Mouse (Mus musculus): ENCODE results near the gene Gm28048. TPM values are rescaled to one million over a fixed set of nuclear protein-coding genes. Genes with fewer than 3 reads are reported as not detected.

The Gm28048 gene
- polyA plus RNA-seq, 2 experiments, result 2.8 to 6.8 TPM

DNA sequence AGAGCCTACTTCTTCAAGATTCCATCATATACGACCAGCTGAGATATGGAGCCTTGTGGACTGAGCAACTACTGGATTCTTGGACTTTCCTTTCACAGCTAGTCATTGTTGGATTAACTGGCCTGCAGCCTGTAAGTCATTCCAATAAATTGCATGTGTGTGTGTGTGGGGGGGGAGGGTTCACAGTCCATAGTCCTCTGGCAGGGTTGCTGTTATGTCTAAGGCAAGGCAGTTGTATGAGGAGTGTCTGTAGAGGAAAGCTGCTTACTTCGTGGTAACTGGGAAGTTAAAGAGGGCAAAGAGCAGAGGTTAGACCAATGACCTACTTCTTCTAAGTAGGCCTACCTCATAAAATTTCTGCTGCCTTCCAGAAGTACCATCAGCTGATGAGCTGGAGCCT, 98.2 kb downstream of the Gm28048 start:
- Histone ChIP-seq H3K27me3 (ENCODE audit: control insufficient read depth, insufficient read depth, low read length) (no peaks in the 10 kb centered on the region; the same call in 1 of the 2 replicates), H3K4me2 (ENCODE audit: low read depth) (no peak overlapping the region), H3K27ac (no peak overlapping the region), H3K4me3 (ENCODE audit: insufficient read depth in 1 of 2, low read depth in 2 of 2, low read length in 2 of 2) (no peak overlapping the region), H3K4me1 (replicated peaks; ENCODE audit: control insufficient read depth in 2 of 2, insufficient read depth in 2 of 2, low read length in 1 of 2) (0 out of 4 replicates have a peak, but pooled peaks cover 0 to 2% of the 10 kb centered on the region in 2 experiments), H3K36me3 (replicated peaks; ENCODE audit: control insufficient read depth, insufficient read depth, low read depth) (no peaks in the 10 kb centered on the region), H3K9me3 (ENCODE audit: control insufficient read depth, low read length) (no peaks in the 10 kb centered on the region), H3K9ac (replicated peaks) (no peak overlapping the region)
- DNase-seq (ENCODE audit: low read depth in 3 of 3, low spot score in 3 of 3), result no peak
- TF ChIP-seq EP300 (IDR thresholded peaks at IDR 0.05; ENCODE audit: low read depth) (no peak), CTCF (IDR thresholded peaks at IDR 0.05; ENCODE audit: low read depth) (no peak)
- 62% methylated on average over 2 of the region's 2 CpGs for WGBS (ENCODE audit: insufficient replicate concordance)
- no peak for ATAC-seq (ENCODE audit: insufficient read depth)

DNA sequence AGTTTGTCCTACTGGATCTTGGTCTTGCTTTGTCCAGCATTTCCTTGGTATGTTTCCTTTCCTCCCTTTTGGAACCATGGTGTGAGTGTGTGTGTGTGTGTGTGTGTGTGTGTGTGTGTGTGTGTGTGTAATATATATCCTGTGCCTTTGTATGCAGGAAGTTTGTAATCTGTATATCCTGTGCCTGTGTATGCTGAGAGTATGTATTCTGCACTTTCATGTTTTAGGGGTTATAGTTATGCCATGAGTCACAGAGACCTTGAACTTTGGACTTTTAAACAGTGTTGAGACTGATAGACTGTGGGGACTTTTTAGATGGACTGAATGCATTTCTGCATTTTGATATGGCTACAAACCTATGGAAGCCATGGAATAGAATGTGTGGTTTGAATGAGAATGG, 99.0 kb downstream of the Gm28048 start:
- H3K4me1 ChIP-seq (replicated peaks; ENCODE audit: control insufficient read depth in 2 of 2, insufficient read depth in 2 of 2, low read length in 1 of 2), result 0 out of 4 replicates have a peak, but pooled peaks cover 0 to 2% of the 10 kb centered on the region in 2 experiments
- DNase-seq (ENCODE audit: low read depth in 3 of 3, low spot score in 3 of 3) (no peak), ATAC-seq (ENCODE audit: insufficient read depth) (no peak)
- no peak overlapping the region for H3K9ac ChIP-seq (replicated peaks)
- no peaks in the 10 kb centered on the region for H3K36me3 ChIP-seq (replicated peaks; ENCODE audit: control insufficient read depth, insufficient read depth, low read depth)
- no peak for TF ChIP-seq EP300 (IDR thresholded peaks at IDR 0.05; ENCODE audit: low read depth)
- no peak for TF ChIP-seq CTCF (IDR thresholded peaks at IDR 0.05; ENCODE audit: low read depth)
- no peak overlapping the region for H3K4me2 ChIP-seq (ENCODE audit: low read depth)
- H3K27ac ChIP-seq, result no peak overlapping the region
- no peak overlapping the region for H3K4me3 ChIP-seq (ENCODE audit: insufficient read depth in 1 of 2, low read depth in 2 of 2, low read length in 2 of 2)
- no peaks in the 10 kb centered on the region; the same call in 1 of the 2 replicates for H3K27me3 ChIP-seq (ENCODE audit: control insufficient read depth, insufficient read depth, low read length)
- no peaks in the 10 kb centered on the region for H3K9me3 ChIP-seq (ENCODE audit: control insufficient read depth, low read length)

DNA sequence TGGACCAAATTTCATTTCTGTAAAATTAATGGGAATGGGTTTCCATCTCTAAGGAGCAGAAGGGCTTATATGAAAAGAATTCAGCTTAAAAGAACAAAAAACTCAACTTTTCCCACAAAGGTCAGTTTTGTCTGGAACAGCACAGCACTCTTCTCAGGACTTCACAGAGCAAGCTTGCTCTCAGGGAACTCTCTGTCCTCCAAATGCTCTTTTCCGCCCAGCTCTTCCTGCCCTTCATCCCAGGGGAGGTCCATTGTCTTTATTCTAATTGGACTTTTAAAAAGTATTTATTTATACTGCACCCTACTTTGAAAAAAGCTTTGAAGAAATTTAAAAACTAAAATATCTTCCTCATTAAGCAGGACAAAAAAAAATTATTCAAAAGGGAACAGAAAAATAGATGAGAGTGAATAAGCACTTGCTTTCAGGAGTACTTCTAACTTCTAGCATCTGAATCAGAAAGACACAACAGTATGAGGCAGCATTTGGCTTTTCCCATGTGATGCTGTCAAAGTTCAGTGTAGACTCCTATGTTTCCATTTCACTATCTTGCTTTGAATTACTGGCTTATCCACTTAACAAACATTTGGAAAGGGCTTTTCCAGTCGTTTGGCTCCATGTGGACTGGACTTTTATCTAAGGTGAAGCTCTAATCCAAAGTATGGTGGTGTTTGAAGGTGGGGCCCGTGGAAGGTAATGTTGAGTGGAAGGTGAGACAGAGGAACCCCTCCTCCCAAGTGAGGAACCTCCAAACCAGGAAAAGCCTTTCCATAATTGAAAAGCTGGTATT, 101.3 kb downstream of the Gm28048 start:
- WGBS (ENCODE audit: insufficient replicate concordance), result 46% methylated on average over 3 of the region's 3 CpGs
- Histone ChIP-seq H3K4me2 (ENCODE audit: low read depth) (no peak overlapping the region), H3K9me3 (ENCODE audit: control insufficient read depth, low read length) (no peaks in the 10 kb centered on the region), H3K4me1 (replicated peaks; ENCODE audit: control insufficient read depth in 2 of 2, insufficient read depth in 2 of 2, low read length in 1 of 2) (peaks cover 9 to 10% of the 10 kb centered on the region in 2 experiments), H3K36me3 (replicated peaks; ENCODE audit: control insufficient read depth, insufficient read depth, low read depth) (no peaks in the 10 kb centered on the region), H3K4me3 (ENCODE audit: insufficient read depth in 1 of 2, low read depth in 2 of 2, low read length in 2 of 2) (no peak overlapping the region), H3K27ac (no peak overlapping the region), H3K9ac (replicated peaks) (no peak overlapping the region), H3K27me3 (ENCODE audit: control insufficient read depth, insufficient read depth, low read length) (no peaks in the 10 kb centered on the region; the same call in 1 of the 2 replicates)
- no peak for DNase-seq (ENCODE audit: low read depth in 3 of 3, low spot score in 3 of 3)
- no peak for ATAC-seq (ENCODE audit: insufficient read depth)
- no peak for TF ChIP-seq EP300 (IDR thresholded peaks at IDR 0.05; ENCODE audit: low read depth)

DNA sequence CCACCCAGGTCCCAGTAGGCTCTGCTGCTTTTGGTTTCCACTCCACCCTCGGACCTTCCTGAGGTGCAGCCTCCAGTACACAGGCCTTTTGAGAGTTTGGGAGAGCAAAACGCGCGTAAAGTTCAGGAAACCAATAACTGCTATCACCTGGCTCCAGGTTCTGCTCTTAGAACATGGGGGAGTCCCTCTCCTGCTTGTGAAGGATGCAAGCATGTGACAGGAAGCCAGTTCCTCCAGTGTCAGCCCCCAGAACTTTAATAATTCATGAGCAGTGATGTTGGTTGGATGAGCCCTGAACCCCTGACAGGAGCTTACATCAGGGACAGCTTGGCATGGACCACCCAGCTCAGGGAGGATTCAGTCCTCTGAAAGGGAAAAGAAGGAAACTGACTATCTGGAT, 102.2 kb downstream of the Gm28048 start:
- peaks cover 9 to 10% of the 10 kb centered on the region in 2 experiments for H3K4me1 ChIP-seq (replicated peaks; ENCODE audit: control insufficient read depth in 2 of 2, insufficient read depth in 2 of 2, low read length in 1 of 2)
- H3K27ac ChIP-seq, result no peak overlapping the region
- H3K9ac ChIP-seq (replicated peaks), result no peak overlapping the region
- ATAC-seq (ENCODE audit: insufficient read depth) (no peak), DNase-seq (ENCODE audit: low read depth in 3 of 3, low spot score in 3 of 3) (no peak)
- H3K4me3 ChIP-seq (ENCODE audit: insufficient read depth in 1 of 2, low read depth in 2 of 2, low read length in 2 of 2), result no peak overlapping the region
- TF ChIP-seq CTCF (IDR thresholded peaks at IDR 0.05; ENCODE audit: low read depth) (no peak), EP300 (IDR thresholded peaks at IDR 0.05; ENCODE audit: low read depth) (no peak)
- no peaks in the 10 kb centered on the region for H3K36me3 ChIP-seq (replicated peaks; ENCODE audit: control insufficient read depth, insufficient read depth, low read depth)
- H3K27me3 ChIP-seq (ENCODE audit: control insufficient read depth, insufficient read depth, low read length), result no peaks in the 10 kb centered on the region; the same call in 1 of the 2 replicates
- no peaks in the 10 kb centered on the region for H3K9me3 ChIP-seq (ENCODE audit: control insufficient read depth, low read length)
- H3K4me2 ChIP-seq (ENCODE audit: low read depth), result no peak overlapping the region
- WGBS (ENCODE audit: insufficient replicate concordance), result 51% methylated on average over 4 of the region's 4 CpGs

DNA sequence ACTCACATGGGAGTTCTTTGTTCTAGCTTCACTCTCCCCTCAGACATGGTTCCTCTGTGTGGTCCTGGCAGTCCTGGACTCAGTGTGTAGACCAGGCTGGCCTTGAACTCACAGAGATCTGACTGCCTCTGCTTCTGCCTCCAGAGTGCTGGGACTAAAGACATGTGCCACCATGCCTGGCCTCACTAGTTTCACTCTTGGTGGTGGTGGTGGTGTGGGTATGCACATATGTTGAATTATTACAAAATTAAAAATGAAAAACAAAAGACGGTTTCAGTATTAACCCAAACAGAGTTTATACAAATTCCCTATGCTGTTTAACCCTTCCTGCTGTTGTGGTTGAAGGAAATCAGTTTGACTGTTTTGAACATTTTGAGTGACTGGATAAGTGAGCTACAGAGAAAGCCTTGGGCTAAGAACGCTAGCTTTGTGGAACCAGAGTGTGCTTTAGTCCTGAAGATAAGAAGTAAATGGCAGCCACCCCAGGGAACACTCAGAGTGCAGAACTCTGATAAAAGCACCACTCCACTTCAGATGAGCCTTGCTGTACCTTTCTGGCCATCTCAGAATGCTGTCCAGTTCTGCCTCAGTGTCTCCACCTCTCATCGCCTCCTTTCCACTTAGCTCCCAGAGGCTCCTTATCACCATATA, 105.1 kb downstream of the Gm28048 start:
- Histone ChIP-seq H3K4me2 (ENCODE audit: low read depth) (peak overlapping the region; percentile 0; the same call in 1 of the 2 replicates), H3K27me3 (ENCODE audit: control insufficient read depth, insufficient read depth, low read length) (no peaks in the 10 kb centered on the region), H3K4me3 (ENCODE audit: insufficient read depth in 1 of 2, low read depth in 2 of 2, low read length in 2 of 2) (no peak overlapping the region), H3K9me3 (ENCODE audit: control insufficient read depth, low read length) (no peaks in the 10 kb centered on the region), H3K36me3 (replicated peaks; ENCODE audit: control insufficient read depth, insufficient read depth, low read depth) (no peaks in the 10 kb centered on the region), H3K4me1 (replicated peaks; ENCODE audit: control insufficient read depth in 2 of 2, insufficient read depth in 2 of 2, low read length in 1 of 2) (peaks cover 8 to 16% of the 10 kb centered on the region in 2 experiments), H3K9ac (replicated peaks) (no peak overlapping the region), H3K27ac (peak overlapping the region; percentile 46; the same call in 1 of the 2 replicates)
- ATAC-seq (ENCODE audit: insufficient read depth) (peak; percentile 87), DNase-seq (ENCODE audit: low read depth in 3 of 3, low spot score in 3 of 3) (peak in 1 of 3 experiments; percentile 52)
- TF ChIP-seq EP300 (IDR thresholded peaks at IDR 0.05; ENCODE audit: low read depth) (peak; percentile 70), CTCF (IDR thresholded peaks at IDR 0.05; ENCODE audit: low read depth) (no peak)
- WGBS (ENCODE audit: insufficient replicate concordance), result 19% methylated on average over 3 of the region's 3 CpGs

Data from liver, embryonic 14.5 days (tissue).